Mouse (Mus musculus) bone marrow, adult 2 months (tissue): ENCODE measurements around the gene Nhsl1.

Experiments used
- CTCF ChIP-seq: fragments of 200-500 bp; IDR thresholded peaks from 2 replicates; pipeline ENCODE4 v1.5.1; 2011; ENCODE audit warnings: low read length, control low read depth; ENCODE audit not compliant: control insufficient read depth, insufficient read depth
- POLR2A ChIP-seq: fragments of 200-500 bp; IDR thresholded peaks from 2 replicates; pipeline ENCODE4 v1.6.1; 2011; ENCODE audit warnings: low read depth, mild to moderate bottlenecking, control low read depth, low read length, borderline replicate concordance; ENCODE audit not compliant: control insufficient read depth

GRCm38 (mm10) chr10:18422968-18423367, 104.2 kb downstream of the Nhsl1 start:
- TF ChIP-seq CTCF (no peak), POLR2A (no peak)
